Mouse (Mus musculus) CH12.LX (cell line): Measurements from ENCODE around the gene Atg5. TPM values are rescaled to one million over a fixed set of nuclear protein-coding genes. Genes with fewer than 3 reads are reported as not detected.

Experiments used
- DNase-seq: peaks from one replicate; pipeline ENCODE4 v3.0.0-alpha.2; 2013; ENCODE audit errors: extremely low read depth
- H3K27ac ChIP-seq: 2 replicates; pipeline ENCODE4 v1.5.1; 2012; ENCODE audit warnings: low read depth, mild to moderate bottlenecking, control low read depth, moderate library complexity; ENCODE audit not compliant: insufficient read depth
- H3K27me3 ChIP-seq: replicated peaks from 2 replicates; pipeline ENCODE3; 2012; ENCODE audit warnings: inconsistent platforms
- H3K36me3 ChIP-seq, 2 experiments: replicated peaks in 1 of 2; 2 replicates each; pipeline versions ENCODE3 to v1.6.1; 2012; ENCODE audit warnings: inconsistent platforms in 1 of 2, low read length in 1 of 2, mild to moderate bottlenecking in 1 of 2, mixed read lengths in 1 of 2, moderate library complexity in 1 of 2; ENCODE audit not compliant: control insufficient read depth in 1 of 2, insufficient read depth in 1 of 2
- H3K4me1 ChIP-seq, 2 experiments: 2 replicates each; pipeline ENCODE4 v1.6.1; 2012; ENCODE audit warnings: inconsistent platforms in 1 of 2, moderate library complexity in 1 of 2; ENCODE audit not compliant: insufficient read depth in 2 of 2, control insufficient read depth in 1 of 2
- H3K4me2 ChIP-seq: 2 replicates; pipeline ENCODE4 v1.6.1; 2012; ENCODE audit warnings: low read depth, mild to moderate bottlenecking, control low read depth; ENCODE audit not compliant: poor library complexity, insufficient read depth, severe bottlenecking
- H3K4me3 ChIP-seq, 3 experiments: fragments of 150-350 bp in 1 of 3; sonication (generic) in 1 of 3; replicated peaks in 1 of 3; 2 replicates each; pipeline versions ENCODE3 to v1.5.1; 2011 to 2012; ENCODE audit warnings: low read depth in 2 of 3, low read length in 2 of 3, mild to moderate bottlenecking in 2 of 3, moderate library complexity in 2 of 3, control low read depth in 1 of 3, improper control_type of control experiment in 1 of 3, inconsistent platforms in 1 of 3, mixed read lengths in 1 of 3; ENCODE audit not compliant: poor library complexity in 1 of 3
- H3K79me2 ChIP-seq: replicated peaks from 2 replicates; pipeline ENCODE4 v1.6.1; 2012; ENCODE audit warnings: mild to moderate bottlenecking, moderate library complexity; ENCODE audit not compliant: control insufficient read depth, poor library complexity, insufficient read depth, severe bottlenecking; ENCODE audit errors: extremely low read depth
- H3K9ac ChIP-seq: 2 replicates; pipeline ENCODE4 v1.6.1; 2012; ENCODE audit warnings: low read depth, mild to moderate bottlenecking, control low read depth, moderate library complexity; ENCODE audit not compliant: insufficient read depth
- H3K9me3 ChIP-seq: replicated peaks from 2 replicates; pipeline ENCODE3; 2012; ENCODE audit warnings: low read length, inconsistent platforms, mixed read lengths
- CHD1 ChIP-seq: IDR thresholded peaks from 2 replicates; pipeline ENCODE4 v1.6.1; 2012; ENCODE audit warnings: low read depth, low read length, improper control_type of control experiment, inconsistent platforms
- CHD2 ChIP-seq: IDR thresholded peaks from 2 replicates; pipeline ENCODE4 v1.6.1; 2011; ENCODE audit warnings: low read length, improper control_type of control experiment
- EP300 ChIP-seq: IDR thresholded peaks from 2 replicates; pipeline ENCODE4 v1.6.1; 2011; ENCODE audit warnings: low read length, improper control_type of control experiment
- ETS1 ChIP-seq: conservative IDR thresholded peaks from 2 replicates; pipeline ENCODE4 v1.6.1; 2012; ENCODE audit warnings: low read depth, mild to moderate bottlenecking, inconsistent platforms, low read length, improper control_type of control experiment, moderate library complexity
- HCFC1 ChIP-seq: IDR thresholded peaks from 2 replicates; pipeline ENCODE4 v1.6.1; 2012; ENCODE audit warnings: low read depth, mild to moderate bottlenecking, inconsistent platforms, low read length, improper control_type of control experiment
- IRF4 ChIP-seq: IDR thresholded peaks from 2 replicates; pipeline ENCODE4 v1.6.1; 2014; ENCODE audit warnings: low read depth, mild to moderate bottlenecking, inconsistent platforms, low read length, improper control_type of control experiment
- MXI1 ChIP-seq: IDR thresholded peaks from 2 replicates; pipeline ENCODE4 v1.6.1; 2011; ENCODE audit warnings: mild to moderate bottlenecking, low read depth, low read length, improper control_type of control experiment
- NRF1 ChIP-seq: IDR thresholded peaks from 2 replicates; pipeline ENCODE4 v1.6.1; 2014; ENCODE audit warnings: low read depth, mild to moderate bottlenecking, inconsistent platforms, low read length, improper control_type of control experiment, moderate library complexity
- POLR2A ChIP-seq: IDR thresholded peaks from 2 replicates; pipeline ENCODE4 v1.6.1; 2011; ENCODE audit warnings: low read depth, mild to moderate bottlenecking, improper control_type of control experiment, low read length
- POLR2AphosphoS2 ChIP-seq: IDR thresholded peaks from 2 replicates; pipeline ENCODE4 v1.6.1; 2011; ENCODE audit warnings: low read depth, low read length, improper control_type of control experiment
- RCOR1 ChIP-seq: conservative IDR thresholded peaks from 2 replicates; pipeline ENCODE4 v1.6.1; 2012; ENCODE audit warnings: low read depth, mild to moderate bottlenecking, inconsistent platforms, low read length, improper control_type of control experiment
- TCF12 ChIP-seq: IDR thresholded peaks from 2 replicates; pipeline ENCODE4 v1.6.1; 2014; ENCODE audit warnings: low read depth, mild to moderate bottlenecking, inconsistent platforms, low read length, improper control_type of control experiment
- USF1 ChIP-seq: IDR thresholded peaks from 2 replicates; pipeline ENCODE4 v1.6.1; 2014; ENCODE audit warnings: low read depth, mild to moderate bottlenecking, inconsistent platforms, low read length, improper control_type of control experiment
- USF2 ChIP-seq: conservative IDR thresholded peaks from 2 replicates; pipeline ENCODE4 v1.6.1; 2011; ENCODE audit warnings: low read depth, low read length, improper control_type of control experiment
- ZKSCAN1 ChIP-seq: IDR thresholded peaks from 2 replicates; pipeline ENCODE4 v1.6.1; 2012; ENCODE audit warnings: low read depth, inconsistent platforms, low read length, improper control_type of control experiment, borderline replicate concordance
- dilution Hi-C: fragments of 300-500 bp; cut with MboI; formaldehyde crosslinking; loops from 2 replicates; pipeline ENCODE4 v1.14.3; 2020; ENCODE audit warnings: low sequenced_read_pairs; ENCODE audit not compliant: extremely low pct_unique_long_range_greater_than_20kb, extremely low pct_ligation_motif_present
- in situ Hi-C: fragments of 300-500 bp; cut with MboI; formaldehyde crosslinking; loops from 3 replicates; pipeline ENCODE4 v1.14.3; 2019; ENCODE audit warnings: low sequenced_read_pairs, low pct_ligation_motif_present, low pct_unique_long_range_greater_than_20kb, mixed read lengths
- polyA plus RNA-seq: library from polyadenylated mRNA; unstranded; fragments of >175 nt; gene quantifications from 2 replicates; pipeline ENCODE4 v1.2.1, GENCODE M21; 2012; ENCODE audit warnings: low read depth; ENCODE audit not compliant: insufficient read length
- total RNA-seq, 2 experiments: library from RNA; depleted of rRNA; stranded (reverse); fragments of 300-350 nt in 1 of 2; fragments of >200 nt in 1 of 2; gene quantifications; 2 replicates each; pipeline ENCODE4 v1.2.3; 2012 to 2014

Gene Atg5
- total and polyA plus RNA-seq, 3 experiments = 15.6 to 47.5 (median 34.7) TPM

- H3K4me2 ChIP-seq = no peak overlapping the region
- dilution Hi-C loops = no loop called here
- H3K9me3 ChIP-seq = no peaks in the 10 kb centered on the region
- DNase-seq = no peak
- H3K79me2 ChIP-seq = no peaks in the 10 kb centered on the region; the same call in 1 of the 2 replicates
- no peak overlapping the region for H3K27ac ChIP-seq
- H3K9ac ChIP-seq = no peak overlapping the region
- peaks cover 10 to 74% of the 10 kb centered on the region in 2 experiments for H3K4me1 ChIP-seq
- H3K4me3 ChIP-seq = no peak overlapping the region
- in situ Hi-C loops = no loop called here
- peaks cover 7 to 24% of the 10 kb centered on the region in 2 experiments for H3K36me3 ChIP-seq
- no peaks in the 10 kb centered on the region for H3K27me3 ChIP-seq
- no peak for TF ChIP-seq HCFC1
- no peak for TF ChIP-seq CHD1
- TF ChIP-seq ZKSCAN1 = no peak
- no peak for TF ChIP-seq IRF4
- no peak for TF ChIP-seq POLR2AphosphoS2
- no peak for TF ChIP-seq TCF12
- TF ChIP-seq USF2 = no peak
- TF ChIP-seq CHD2 = no peak
- no peak for TF ChIP-seq POLR2A
Observed at GRCm38 (mm10) chr10:44323836-44324235, 55.7 kb downstream of the Atg5 start.

- in situ Hi-C loops (no loop called here), dilution Hi-C loops (no loop called here)
- Histone ChIP-seq H3K27me3 (no peaks in the 10 kb centered on the region), H3K4me3 (no peak overlapping the region)
- no peak for TF ChIP-seq RCOR1
- peak; percentile 45 for TF ChIP-seq USF2
- TF ChIP-seq NRF1 = peak; percentile 56; the same call in 1 of the 2 replicates
- TF ChIP-seq MXI1 = peak; percentile 59
- TF ChIP-seq USF1 = peak; percentile 66
- no peak for TF ChIP-seq TCF12
- 0 out of 2 replicates have a peak, but pooled peaks have one; percentile 6 for TF ChIP-seq ETS1
- TF ChIP-seq EP300 = peak; percentile 34; the same call in 1 of the 2 replicates
- TF ChIP-seq, all 38 proteins: peak for 6
- 0 out of 2 replicates have a peak overlapping the region, but pooled peaks have one; percentile 3 for H3K9ac ChIP-seq
- H3K79me2 ChIP-seq = no peaks in the 10 kb centered on the region; the same call in 1 of the 2 replicates
- DNase-seq = peak; percentile 68
- peak overlapping the region; percentile 38 for H3K27ac ChIP-seq
- no peaks in the 10 kb centered on the region for H3K9me3 ChIP-seq
- H3K4me2 ChIP-seq = no peak overlapping the region
- peaks cover 5 to 21% of the 10 kb centered on the region in 2 experiments for H3K36me3 ChIP-seq
- H3K4me1 ChIP-seq = peaks cover 14 to 91% of the 10 kb centered on the region in 2 experiments
Observed at GRCm38 (mm10) chr10:44325551-44326500, 57.7 kb downstream of the Atg5 start.
